Mouse (Mus musculus): ENCODE data around the gene Tff3. TPM values are rescaled to one million over a fixed set of nuclear protein-coding genes. Genes with fewer than 3 reads are reported as not detected.

The Tff3 gene
- total RNA-seq, 2 experiments from 2014 or later: not detected

DNA sequence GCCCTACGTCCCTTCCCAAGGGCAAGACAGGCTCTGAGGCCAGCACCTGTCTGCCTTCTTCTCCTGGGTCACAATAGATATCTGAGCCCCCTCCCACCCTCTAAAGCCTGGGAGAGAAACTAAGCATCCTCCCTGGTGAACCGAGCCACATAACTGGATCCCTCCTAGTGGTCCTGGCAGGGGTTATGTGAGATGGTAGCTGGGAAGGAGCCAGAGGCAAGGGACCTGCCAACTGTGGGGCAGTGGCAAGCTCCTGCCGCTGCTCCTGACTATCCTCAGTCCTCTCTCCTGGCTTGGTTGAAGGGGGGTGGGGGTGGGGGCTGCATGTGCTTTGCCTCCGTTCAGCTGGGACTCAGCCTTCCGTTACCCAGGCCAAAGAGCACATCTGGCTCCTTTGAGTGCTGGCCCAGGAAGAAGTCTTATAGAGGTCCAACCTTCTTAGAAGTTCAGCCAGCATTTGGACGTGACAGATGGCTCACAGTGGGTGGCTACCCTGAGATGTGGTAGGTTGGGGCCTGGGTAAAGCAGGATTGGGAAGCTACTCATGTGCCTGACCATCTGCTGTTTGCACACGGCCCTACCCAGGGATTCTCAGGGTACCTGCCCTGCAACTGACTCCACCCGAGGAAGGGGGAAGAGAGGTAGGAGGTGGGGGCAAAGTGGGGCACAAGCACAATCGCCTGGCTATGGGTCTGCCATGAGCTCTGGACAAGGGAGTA, 3.7 kb downstream of the Tff3 start:
- DNase-seq (ENCODE audit: low spot score in 2 of 2): no peak

DNA sequence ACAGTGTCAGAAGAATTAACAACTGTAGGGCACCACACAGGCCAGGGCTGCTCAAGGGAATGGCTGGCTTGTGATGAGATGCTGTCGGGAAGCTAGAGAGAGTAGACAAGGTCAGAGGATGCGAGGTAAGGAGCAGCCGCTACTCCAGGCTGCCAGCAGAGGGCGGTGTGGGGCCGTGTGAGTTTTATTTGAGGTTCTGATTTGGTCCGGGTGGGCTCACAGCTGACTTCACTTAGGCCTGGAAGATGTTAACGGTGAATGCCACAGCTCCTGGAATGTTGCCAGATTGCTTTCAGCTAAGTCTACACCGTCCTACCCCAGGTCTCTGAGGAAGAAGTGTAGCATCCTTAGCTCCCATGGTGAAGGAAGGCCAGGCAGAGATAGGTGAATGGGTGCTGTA, 7.5 kb downstream of the Tff3 start:
- peak; percentile 72 to 73 for DNase-seq (ENCODE audit: low spot score in 2 of 2)

DNA sequence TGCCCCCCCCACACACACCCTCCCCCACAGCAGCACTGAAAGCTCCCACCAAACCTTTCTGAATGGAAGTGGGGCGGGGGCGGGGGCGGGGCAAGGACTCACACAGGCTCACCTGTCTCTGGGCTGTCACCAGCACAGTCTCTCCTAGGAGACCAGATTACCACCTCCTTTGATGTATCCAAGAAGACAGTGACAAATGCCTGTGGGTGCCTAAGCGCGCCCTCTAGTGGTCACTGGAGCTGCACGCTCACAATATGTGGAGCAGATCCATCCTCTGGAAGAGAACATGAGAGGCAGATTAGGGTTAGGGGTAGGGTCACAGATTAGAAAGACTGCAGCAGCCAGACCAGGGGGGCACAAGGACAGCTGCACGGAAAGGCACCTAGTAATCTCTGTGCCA, 10.0 kb downstream of the Tff3 start:
- DNase-seq (ENCODE audit: low spot score in 2 of 2): peak; percentile 86 to 87

DNA sequence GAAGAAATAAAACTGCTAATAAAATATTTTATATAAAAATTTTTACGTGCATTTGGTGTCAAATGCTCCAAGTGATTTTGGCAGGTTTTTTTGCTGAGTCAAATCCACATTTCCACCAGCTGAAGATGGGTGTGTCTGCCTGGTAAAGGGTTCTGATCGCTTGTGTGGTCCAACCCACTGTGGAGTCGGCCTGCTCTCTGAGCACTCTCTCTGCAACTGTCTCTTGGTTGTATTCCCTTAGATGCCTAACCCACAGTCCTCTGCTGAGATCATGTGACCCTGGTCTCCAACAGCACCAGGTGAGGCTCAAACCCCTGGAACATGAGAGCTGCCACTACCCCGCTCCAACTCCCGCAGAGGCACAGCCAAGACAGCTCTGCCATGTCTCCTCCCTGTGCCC, 11.5 kb downstream of the Tff3 start:
- no peak for DNase-seq (ENCODE audit: low spot score in 2 of 2)

DNA sequence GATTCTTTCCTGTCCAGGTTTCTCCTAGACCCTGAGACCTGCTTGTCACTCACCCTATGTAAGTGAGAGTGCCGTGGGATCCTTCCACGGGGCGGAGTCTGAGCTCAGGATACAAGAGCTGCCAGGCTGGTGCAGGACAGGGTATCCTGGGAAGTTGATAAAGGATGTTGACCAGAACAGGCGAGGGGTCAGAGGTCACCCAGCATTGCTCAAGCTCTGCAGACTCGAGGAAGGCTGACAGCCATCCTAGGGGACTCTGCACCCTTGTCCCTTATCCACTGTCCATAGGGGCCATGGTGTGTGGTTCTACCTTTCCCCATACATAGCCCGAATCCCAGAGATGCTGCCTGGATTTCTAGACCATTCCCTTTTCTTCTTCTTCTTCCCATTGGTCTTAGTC, 13.4 kb downstream of the Tff3 start:
- no peak for DNase-seq (ENCODE audit: low spot score in 2 of 2)

DNA sequence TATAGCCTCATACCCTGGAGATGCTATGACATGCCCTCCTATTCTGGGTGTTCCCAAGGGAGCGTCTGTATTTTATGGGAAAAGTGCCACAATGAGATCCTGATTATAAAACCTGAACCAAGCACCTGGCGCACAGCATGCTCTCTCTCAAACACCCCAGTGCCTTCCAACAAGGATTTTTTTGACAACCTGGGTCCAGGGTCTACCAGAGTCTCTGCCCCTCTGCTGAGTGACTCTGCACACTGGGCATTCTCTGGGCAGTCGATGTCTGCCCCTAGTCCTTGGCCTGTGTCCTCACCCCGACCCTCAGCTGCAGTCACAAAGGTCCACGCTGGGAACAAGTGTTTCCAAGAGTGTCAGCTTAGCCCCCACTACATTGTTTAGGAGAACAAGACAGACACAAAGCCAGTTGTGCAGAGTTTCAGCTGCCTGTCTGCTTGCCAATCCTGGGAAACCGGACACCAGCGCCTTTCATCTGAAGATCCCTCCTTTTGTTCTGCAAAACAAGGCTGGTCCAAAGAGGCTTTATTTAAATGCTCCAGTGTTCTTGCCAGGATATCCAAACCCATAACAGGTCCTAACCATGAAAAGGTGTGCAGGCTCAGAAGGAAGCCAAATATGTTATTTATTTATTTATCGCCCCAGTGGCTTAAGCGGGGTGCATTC, 16.1 kb downstream of the Tff3 start:
- DNase-seq (ENCODE audit: low spot score in 2 of 2): no peak

DNA sequence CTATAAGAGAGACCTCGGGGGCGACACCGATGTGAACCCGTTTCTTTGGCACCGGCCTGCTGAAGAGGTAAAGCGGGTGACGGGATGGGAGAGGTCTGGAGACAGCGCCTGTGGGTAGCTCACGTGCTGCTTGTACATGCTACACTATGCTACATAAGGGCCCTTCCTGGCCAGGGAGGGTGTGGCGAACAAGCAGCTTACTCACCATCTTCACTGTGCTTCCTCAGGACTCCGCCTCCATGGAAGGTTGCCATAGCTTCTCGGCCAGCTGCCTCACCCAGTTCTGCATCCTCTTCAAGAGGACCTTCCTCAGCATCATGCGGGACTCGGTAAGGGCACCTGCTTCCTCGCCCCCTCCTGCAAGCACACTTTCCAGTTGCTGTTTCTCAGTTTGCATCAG, 21.1 kb downstream of the Tff3 start:
- no peak for DNase-seq (ENCODE audit: low spot score in 2 of 2)

DNA sequence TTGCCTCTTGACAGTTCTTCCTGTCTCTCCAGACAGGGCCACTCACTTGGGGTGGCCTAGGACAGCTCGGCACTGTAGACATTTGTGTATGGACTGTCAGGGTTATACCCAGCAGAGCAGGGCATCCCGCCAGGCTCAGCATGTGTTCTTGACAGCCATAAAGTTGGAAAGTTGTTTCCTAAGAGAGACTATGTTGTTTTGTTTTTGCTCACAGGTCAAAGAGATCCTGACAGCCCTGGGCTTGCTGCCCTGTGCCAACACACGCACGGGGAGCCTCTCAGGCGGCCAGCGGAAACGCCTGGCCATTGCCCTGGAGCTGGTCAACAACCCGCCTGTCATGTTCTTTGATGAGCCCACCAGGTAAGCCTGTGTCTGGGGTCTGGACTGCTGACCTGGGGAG, 25.6 kb downstream of the Tff3 start:
- no peak for DNase-seq (ENCODE audit: low spot score in 2 of 2)

DNA sequence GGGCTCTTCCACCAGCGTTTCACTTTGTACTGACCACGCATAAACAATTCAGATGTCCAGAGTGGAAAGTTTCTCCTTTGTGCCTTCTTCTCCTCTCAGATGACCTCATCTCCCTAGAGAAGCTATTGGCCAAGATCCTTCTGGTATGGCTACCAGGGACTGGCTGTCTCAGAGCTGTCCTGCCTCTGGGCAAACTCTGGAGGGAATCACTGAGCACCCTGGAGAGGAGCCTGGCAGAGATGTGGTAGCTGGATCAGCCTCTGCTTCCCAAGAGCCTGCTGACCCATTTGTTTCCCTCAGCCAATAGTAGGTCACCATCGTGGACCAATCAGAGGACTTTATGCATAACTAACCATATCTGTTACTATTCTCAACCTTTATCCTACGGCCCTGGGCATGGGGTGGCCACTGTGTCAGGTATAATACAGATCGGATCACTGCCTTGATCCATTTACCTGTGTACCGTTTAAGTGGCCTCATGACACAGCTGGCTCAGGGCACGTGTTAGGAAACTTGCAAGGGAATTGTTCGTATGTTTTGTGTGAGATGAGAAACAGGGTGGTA, 26.4 kb downstream of the Tff3 start:
- no peak for DNase-seq (ENCODE audit: low spot score in 2 of 2)

DNA sequence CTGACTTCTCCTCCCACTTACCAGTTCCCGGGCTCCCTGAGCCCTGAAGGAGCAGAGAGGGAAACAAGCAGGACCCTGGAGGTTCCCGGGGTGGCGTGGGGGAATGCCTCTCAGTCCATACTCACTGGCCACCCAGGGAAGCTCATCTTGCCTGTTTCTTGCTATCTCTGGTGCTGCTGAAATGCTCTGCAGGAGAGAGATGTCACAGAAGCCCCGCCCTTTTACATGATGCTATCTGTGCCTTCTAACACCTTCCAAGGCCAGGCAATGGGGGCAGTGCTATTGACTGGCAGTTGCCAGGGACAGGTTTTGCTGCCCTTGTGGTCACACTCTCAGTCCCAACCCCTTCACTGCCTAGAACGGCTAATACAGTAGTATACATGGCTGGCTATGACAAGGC, 30.7 kb downstream of the Tff3 start:
- no peak for DNase-seq (ENCODE audit: low spot score in 2 of 2)

DNA sequence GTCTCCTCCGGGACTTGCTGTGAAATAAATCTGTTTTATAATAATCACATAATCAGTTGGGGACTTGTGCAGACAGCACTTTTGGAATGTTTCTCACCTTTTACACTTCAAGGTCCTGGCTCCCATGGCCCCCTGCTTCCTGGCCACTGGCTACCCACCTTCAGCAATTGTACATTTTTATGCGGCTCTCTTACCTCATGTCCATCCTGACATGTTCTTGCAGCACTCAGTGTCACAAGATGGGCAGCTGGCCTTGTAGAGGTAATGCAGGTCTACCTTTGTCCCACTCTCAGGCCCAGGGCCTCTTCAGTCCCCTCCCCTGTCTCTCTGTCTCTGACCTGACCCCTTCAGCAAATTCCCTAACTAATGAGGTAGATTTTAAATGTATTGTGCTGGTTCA, 32.6 kb downstream of the Tff3 start:
- DNase-seq (ENCODE audit: low spot score in 2 of 2): no peak

DNA sequence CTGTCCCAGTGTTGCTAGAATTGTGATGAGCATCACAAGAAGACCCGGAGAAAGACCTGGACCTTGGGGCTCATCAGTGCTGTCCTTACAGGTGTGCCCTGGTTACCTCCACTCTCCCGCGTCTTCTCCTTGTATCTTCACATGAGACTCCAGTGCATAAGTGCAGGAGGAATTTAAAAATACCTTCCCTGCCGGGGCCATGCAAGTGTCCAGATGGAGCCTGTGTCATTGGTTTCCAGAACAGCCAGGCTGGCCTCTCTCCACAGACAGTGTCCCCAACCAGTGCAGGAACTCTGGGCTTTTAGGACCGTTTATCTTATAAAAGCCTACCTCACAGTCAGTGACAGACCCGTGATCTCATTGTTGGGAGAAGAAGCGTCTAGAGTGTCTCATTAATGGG, 33.9 kb downstream of the Tff3 start:
- DNase-seq (ENCODE audit: low spot score in 2 of 2): no peak

DNA sequence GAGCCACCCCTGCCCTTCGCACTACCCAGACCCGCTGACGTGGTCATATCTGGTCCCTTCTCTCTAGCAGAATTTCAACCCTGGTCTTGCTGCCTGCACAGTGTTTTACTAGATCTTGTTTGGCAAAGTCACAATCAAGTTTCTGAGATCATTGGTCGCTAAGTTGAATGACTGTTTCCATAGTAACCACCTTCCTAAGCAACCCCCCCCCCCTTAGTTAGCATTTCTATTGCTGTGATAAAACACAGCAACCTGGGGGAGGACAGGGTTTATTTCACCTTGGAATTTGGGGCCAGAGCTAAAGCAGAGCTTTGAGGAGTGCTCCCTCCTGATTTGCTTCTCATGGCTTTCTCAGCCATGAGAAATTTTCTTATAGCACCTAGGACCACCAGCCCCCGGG, 34.7 kb downstream of the Tff3 start:
- no peak for DNase-seq (ENCODE audit: low spot score in 2 of 2)

DNA sequence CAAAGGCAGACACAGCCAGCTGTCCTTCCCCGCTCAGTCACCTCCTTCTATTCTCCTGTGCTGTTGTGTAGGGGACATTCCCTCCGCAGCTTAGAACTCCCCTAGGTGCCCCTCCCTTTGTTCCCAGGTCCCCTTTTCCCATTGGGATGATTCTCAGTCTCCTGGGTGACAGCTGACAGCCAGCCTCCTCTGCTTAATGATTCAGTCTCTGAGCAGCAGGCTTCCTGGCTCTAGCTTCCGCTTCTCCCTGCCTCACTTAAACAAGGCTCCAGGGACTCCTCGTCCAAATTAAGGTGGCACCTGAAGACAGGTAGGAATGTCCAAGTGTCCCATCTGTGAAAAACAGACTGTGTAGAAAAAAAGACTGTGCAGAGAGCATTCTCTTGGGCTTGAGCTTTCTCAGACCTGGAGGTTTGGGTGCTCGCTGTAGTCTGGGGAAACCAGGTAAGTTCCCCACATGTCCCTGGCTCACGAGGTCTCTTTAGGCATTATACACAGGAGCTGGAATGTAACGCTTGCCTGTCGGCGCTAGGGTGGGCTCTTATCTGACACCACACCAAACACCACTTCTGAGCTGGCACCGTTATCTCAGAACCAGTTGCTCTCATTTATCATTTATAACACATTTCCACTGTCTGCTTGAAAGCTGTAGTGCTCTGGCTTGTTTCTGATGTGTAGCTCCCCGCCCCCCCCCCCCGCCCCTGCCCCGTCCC, 38.3 kb downstream of the Tff3 start:
- no peak for DNase-seq (ENCODE audit: low spot score in 2 of 2)

DNA sequence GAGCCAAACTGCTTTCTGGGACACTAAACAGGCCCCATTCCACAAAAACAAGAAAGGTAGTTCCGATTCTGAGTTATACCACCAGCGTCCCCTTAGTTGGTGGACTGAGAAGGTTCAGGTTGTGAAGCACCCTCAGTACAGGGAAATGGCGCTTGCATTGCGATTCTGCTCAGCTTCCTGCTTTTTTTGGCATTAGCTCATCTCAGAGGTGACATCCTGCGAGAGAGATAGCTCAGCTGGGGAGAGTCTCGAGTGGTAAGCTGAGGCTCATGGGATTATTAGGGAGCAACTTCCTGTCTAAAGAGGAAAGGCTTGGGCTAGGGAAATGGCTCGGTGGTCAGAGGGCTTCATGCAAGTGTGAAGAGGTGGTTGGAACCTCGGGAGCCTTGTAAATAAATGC, 39.6 kb downstream of the Tff3 start:
- no peak for DNase-seq (ENCODE audit: low spot score in 2 of 2)

DNA sequence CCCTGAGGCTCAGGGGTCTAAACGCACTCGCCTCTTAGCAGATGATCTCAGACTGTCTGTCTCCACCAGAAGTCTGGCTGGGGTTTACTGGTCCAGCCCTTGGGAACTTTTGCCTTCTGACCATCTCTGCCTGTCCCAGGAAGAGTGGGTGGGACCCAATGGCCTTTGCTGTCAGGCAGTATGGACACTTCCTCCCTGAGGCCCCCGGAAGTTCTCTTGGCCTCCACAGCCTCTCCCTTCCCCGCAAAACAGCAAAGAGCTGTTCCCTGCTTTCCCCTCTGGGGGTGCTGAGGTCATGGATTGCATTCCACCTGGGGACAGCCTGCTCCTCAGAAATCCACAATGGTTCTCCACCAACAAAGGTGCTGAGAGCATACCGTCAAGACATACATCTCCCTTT, 40.7 kb downstream of the Tff3 start:
- no peak for DNase-seq (ENCODE audit: low spot score in 2 of 2)

DNA sequence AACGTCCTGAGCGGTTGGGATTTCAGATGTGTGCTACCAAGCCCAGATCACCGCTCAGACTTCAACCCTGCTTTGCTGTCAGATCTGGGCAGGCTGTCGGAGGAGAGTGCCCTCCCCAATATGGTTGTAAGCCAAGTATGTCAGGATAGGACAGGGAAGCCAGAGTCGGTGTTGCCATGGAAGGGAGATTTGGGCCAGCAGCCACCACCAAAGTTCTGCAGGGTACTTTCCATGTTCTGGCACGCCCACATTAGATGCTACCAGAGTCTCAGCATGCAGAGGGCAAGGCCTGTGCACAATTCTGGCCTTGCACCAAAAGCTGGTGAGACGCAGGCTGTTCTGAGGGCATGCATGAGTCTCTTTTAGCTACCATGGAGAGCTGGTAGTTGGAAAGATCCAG, 43.2 kb downstream of the Tff3 start:
- peak; percentile 45 to 49 for DNase-seq (ENCODE audit: low spot score in 2 of 2)

DNA sequence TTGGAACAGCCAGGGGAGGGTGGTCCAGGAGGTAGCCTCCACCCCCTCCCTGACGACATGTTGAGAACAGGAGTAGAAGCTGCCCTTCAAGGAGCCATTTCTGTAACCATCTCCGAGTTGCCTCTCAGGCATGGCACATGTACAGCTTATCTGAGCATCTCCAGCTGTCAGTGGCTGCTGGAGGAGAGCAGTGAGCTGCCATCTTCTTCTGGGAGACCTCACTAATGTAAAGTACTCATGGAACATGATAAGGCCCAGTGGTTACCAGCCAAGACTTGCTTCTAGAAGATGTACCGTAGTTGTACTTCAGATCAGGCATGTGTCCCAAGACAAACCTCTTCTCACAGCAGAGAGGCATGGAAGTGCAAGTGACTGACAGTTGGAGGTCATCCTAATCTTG, 43.9 kb downstream of the Tff3 start:
- DNase-seq (ENCODE audit: low spot score in 2 of 2): no peak

DNA sequence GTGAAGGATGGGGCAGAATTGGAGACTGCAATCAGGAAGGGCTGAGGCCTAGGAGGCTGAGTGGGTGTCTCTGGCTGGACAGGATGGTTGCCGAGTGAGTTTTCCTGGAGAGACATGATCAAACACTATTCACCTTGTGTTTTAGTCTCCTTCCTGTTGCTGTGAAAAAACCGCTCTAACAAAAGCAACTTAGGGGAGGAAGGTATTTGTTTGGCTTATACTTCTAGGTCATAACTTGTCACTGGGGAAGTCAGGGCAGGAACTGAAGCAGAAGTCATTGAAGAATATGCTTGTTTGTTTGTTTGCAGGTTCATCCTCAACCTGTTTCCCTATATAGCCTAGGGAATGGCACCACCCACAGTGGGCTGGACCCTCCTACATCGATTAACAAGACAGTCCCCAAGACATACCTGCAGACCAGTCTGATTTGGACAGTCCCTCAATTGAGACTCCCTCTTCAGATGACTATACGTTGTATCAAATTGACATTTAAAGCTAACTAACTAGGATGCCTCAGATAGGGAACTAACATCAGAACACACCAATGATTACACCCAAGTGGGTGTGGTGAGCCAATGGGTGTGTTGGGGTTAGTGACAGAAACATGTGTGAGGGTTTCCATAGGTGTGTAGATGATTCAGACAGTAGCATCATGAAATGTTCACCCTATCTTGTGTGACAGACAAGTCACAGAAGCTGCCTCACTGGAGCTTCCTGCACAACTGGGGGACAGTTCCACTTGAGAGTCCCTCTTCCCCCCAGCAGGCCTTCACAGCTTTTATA, 47.0 kb downstream of the Tff3 start:
- DNase-seq (ENCODE audit: low spot score in 2 of 2): no peak

DNA sequence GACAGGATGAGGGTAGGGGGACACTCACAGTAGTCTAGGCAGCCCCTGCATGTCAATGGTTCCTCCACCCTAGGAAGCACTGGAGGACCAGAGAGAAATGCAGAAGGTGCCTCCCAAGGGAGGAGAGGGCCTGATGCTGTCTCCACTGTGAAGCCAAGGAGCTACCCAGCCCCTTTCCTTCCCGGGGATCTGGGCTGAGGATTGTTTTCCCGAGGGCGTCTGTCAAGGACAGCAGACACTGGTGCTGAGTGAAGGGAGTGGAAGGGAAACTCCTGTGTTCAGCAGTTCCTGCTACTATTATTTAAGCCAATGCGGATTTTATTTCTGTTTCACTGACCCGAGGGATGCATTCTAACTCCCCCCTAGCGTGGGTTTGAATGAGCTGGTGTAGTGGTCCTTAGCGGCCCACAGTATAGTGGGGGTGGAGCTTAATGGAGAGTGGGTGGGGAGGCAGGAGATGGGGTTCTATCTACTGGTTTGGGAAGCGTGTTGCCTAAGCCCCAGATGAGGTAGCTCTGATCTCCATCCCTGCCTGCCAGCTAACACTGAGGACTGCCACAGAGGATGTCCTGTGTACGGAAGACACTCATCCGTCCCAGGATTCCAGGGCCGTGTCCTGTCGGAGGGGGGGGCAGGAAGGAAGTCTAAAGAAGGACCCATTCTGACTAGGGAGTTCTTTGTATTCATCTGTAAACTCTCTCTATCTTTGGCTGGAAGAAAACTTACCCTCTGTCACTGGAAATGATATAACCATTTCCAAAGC, 50.2 kb downstream of the Tff3 start:
- DNase-seq (ENCODE audit: low spot score in 2 of 2): no peak

DNA sequence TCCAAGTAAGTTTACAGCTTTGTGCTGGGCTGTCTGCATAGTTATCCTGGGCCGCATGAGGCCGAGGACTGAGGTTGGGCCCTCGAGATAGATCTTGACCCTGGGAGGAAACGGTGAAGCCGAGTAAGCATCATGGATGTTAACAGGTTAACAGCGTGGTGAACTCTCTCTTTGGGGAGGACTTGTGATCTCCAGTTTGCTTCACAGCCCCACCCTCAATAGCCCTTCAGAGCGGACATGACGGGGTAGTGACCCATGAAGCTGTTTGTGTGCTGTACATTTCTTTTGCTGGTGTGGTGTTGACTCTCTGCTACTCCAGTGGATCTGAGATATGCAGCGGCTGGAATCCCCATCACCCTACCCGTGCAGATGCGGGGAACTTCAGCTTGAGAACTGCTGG, 50.9 kb downstream of the Tff3 start:
- DNase-seq (ENCODE audit: low spot score in 2 of 2): no peak
